Mouse (Mus musculus): ENCODE measurements around the gene Alkbh7. TPM values are rescaled to one million over a fixed set of nuclear protein-coding genes. Genes with fewer than 3 reads are reported as not detected.

Alkbh7 gene
- total and polyA plus RNA-seq, 3 experiments: 21.2 to 51.8 (median 35.4) TPM

DNA sequence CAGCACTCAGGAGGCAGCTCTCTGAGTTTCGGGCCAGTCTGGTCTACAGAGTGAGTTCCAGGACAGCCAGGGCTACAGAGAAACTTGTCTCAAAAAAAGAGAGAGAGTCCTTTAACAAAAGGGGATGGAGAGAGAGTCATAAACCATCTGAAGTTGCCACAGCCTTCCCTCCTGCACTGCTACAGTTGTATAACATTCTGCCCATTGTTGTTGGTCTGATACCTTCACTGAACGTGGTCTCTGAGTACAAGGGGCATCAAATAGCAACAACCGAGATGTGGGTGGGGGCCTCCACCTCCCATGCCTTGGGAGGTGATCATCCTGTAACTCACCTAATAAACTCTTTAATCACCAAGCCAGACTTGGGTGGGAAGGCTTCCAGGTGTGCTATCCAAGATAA is 11.5 kb upstream of the Alkbh7 start:
- dilution Hi-C loops (cut with MboI; ENCODE audit: extremely low pct_ligation_motif_present, extremely low pct_unique_long_range_greater_than_20kb, low sequenced_read_pairs): no loop called here
- no peak overlapping the region for H3K27ac ChIP-seq (ENCODE audit: insufficient read depth, low read depth)
- no peaks in the 10 kb centered on the region for H3K4me1 ChIP-seq (ENCODE audit: control insufficient read depth in 1 of 2, insufficient read depth in 2 of 2)
- in situ Hi-C loops (cut with MboI; ENCODE audit: low pct_ligation_motif_present, low pct_unique_long_range_greater_than_20kb, low sequenced_read_pairs): no loop called here
- H3K9ac ChIP-seq (ENCODE audit: insufficient read depth, low read depth): no peak overlapping the region
- no peak overlapping the region for H3K4me2 ChIP-seq (ENCODE audit: insufficient read depth, low read depth, poor library complexity, severe bottlenecking)
- H3K4me3 ChIP-seq (replicated peaks in 1 of 3; ENCODE audit: low read depth in 2 of 3, low read length in 2 of 3, poor library complexity in 1 of 3): no peak overlapping the region
- H3K36me3 ChIP-seq (replicated peaks in 1 of 2; ENCODE audit: control insufficient read depth in 1 of 2, insufficient read depth in 1 of 2, low read length in 1 of 2): no peaks in the 10 kb centered on the region
- H3K27me3 ChIP-seq (replicated peaks): no peaks in the 10 kb centered on the region
- DNase-seq (ENCODE audit: extremely low read depth): no peak
- no peak for TF ChIP-seq E2F4 (IDR thresholded peaks at IDR 0.05; ENCODE audit: insufficient replicate concordance, low read depth, low read length)
- TF ChIP-seq POLR2A (IDR thresholded peaks at IDR 0.05; ENCODE audit: low read depth, low read length): no peak
- no peak for TF ChIP-seq ZNF384 (IDR thresholded peaks at IDR 0.05; ENCODE audit: low read depth, low read length)
- TF ChIP-seq CTCF (conservative IDR thresholded peaks at IDR 0.05 in 1 of 2, IDR thresholded peaks at IDR 0.05 in 1 of 2; ENCODE audit: low read depth in 2 of 2, low read length in 2 of 2): no peak
- no peak for TF ChIP-seq MEF2A (IDR thresholded peaks at IDR 0.05; ENCODE audit: borderline replicate concordance, low read depth, low read length)
- no peak for TF ChIP-seq MAZ (IDR thresholded peaks at IDR 0.05; ENCODE audit: low read depth, low read length)
- TF ChIP-seq TCF12 (IDR thresholded peaks at IDR 0.05; ENCODE audit: low read depth, low read length): no peak
- TF ChIP-seq BHLHE40 (IDR thresholded peaks at IDR 0.05; ENCODE audit: low read depth, low read length): no peak
- no peak for TF ChIP-seq POLR2AphosphoS2 (IDR thresholded peaks at IDR 0.05; ENCODE audit: low read depth, low read length)
- TF ChIP-seq USF1 (IDR thresholded peaks at IDR 0.05; ENCODE audit: low read depth, low read length): no peak
- TF ChIP-seq GABPA (IDR thresholded peaks at IDR 0.05; ENCODE audit: insufficient replicate concordance, low read depth, low read length): no peak
- H3K79me2 ChIP-seq (replicated peaks; ENCODE audit: control insufficient read depth, extremely low read depth, insufficient read depth, poor library complexity, severe bottlenecking): peaks cover 4% of the 10 kb centered on the region
- H3K9me3 ChIP-seq (replicated peaks; ENCODE audit: low read length): no peaks in the 10 kb centered on the region

DNA sequence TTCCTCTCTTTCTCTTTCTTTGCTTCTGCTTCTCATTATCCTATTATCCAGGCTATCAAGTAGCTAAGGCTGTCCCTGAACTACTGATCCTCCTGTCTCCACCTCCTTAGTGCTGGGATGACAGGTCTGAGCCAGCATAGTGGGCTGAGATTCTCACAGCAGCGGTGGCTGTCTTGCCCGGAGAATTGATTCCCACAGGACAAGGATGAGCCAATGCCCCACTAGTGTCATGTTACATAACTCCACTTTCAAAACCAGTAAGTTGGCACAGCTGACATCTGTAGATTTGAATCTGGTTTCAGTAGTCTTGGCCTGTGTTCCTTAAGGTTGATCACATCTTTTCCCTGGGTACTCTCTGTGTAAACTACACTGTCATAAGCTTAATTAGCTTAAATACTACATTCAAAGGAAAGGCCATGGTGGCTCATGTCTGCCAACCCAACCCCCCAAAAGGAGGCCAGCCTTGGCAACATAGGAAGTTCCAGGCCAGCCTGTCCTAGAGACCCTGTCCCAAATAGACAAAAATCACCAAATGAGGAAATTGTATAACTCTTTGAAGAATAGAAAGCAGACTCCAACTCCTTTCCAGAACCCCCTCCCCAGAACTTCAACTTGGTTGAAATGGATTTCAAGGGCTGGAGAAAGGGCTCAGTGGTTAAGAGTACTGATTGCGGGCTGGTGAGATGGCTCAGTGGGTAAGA is 10.9 kb upstream of the Alkbh7 start:
- Histone ChIP-seq H3K27me3 (replicated peaks) (no peaks in the 10 kb centered on the region), H3K4me2 (ENCODE audit: insufficient read depth, low read depth, poor library complexity, severe bottlenecking) (no peak overlapping the region), H3K4me1 (ENCODE audit: control insufficient read depth in 1 of 2, insufficient read depth in 2 of 2) (peaks cover 3 to 5% of the 10 kb centered on the region in 2 experiments; a peak in 3 of 4 replicates), H3K79me2 (replicated peaks; ENCODE audit: control insufficient read depth, extremely low read depth, insufficient read depth, poor library complexity, severe bottlenecking) (peaks cover 10% of the 10 kb centered on the region), H3K36me3 (replicated peaks in 1 of 2; ENCODE audit: control insufficient read depth in 1 of 2, insufficient read depth in 1 of 2, low read length in 1 of 2) (peaks cover 0 to 2% of the 10 kb centered on the region in 2 experiments), H3K9ac (ENCODE audit: insufficient read depth, low read depth) (no peak overlapping the region), H3K4me3 (replicated peaks in 1 of 3; ENCODE audit: low read depth in 2 of 3, low read length in 2 of 3, poor library complexity in 1 of 3) (no peak overlapping the region), H3K9me3 (replicated peaks; ENCODE audit: low read length) (no peaks in the 10 kb centered on the region), H3K27ac (ENCODE audit: insufficient read depth, low read depth) (no peak overlapping the region)
- in situ Hi-C loops (cut with MboI; ENCODE audit: low pct_ligation_motif_present, low pct_unique_long_range_greater_than_20kb, low sequenced_read_pairs) (no loop called here), dilution Hi-C loops (cut with MboI; ENCODE audit: extremely low pct_ligation_motif_present, extremely low pct_unique_long_range_greater_than_20kb, low sequenced_read_pairs) (no loop called here)
- DNase-seq (ENCODE audit: extremely low read depth): no peak
- TF ChIP-seq MAX (IDR thresholded peaks at IDR 0.05; ENCODE audit: low read length): no peak
- TF ChIP-seq E2F4 (IDR thresholded peaks at IDR 0.05; ENCODE audit: insufficient replicate concordance, low read depth, low read length): no peak
- no peak for TF ChIP-seq HCFC1 (IDR thresholded peaks at IDR 0.05; ENCODE audit: low read depth, low read length)
- no peak for TF ChIP-seq NRF1 (IDR thresholded peaks at IDR 0.05; ENCODE audit: low read depth, low read length)
- no peak for TF ChIP-seq MAFK (IDR thresholded peaks at IDR 0.05; ENCODE audit: insufficient replicate concordance, low read length)
- no peak for TF ChIP-seq NELFE (IDR thresholded peaks at IDR 0.05; ENCODE audit: low read depth, low read length)
- no peak for TF ChIP-seq BHLHE40 (IDR thresholded peaks at IDR 0.05; ENCODE audit: low read depth, low read length)
- no peak for TF ChIP-seq KAT2A (IDR thresholded peaks at IDR 0.05; ENCODE audit: insufficient replicate concordance, low read length)
- TF ChIP-seq SMC3 (IDR thresholded peaks at IDR 0.05; ENCODE audit: low read depth, low read length): no peak
- TF ChIP-seq ELF1 (IDR thresholded peaks at IDR 0.05; ENCODE audit: low read depth, low read length): no peak
- TF ChIP-seq MAZ (IDR thresholded peaks at IDR 0.05; ENCODE audit: low read depth, low read length): no peak
- no peak for TF ChIP-seq JUN (IDR thresholded peaks at IDR 0.05; ENCODE audit: insufficient read depth, low read depth, low read length)
- no peak for TF ChIP-seq ZC3H11A (IDR thresholded peaks at IDR 0.05; ENCODE audit: low read depth, low read length)
- TF ChIP-seq POLR2A (IDR thresholded peaks at IDR 0.05; ENCODE audit: low read depth, low read length): no peak
- no peak for TF ChIP-seq TCF12 (IDR thresholded peaks at IDR 0.05; ENCODE audit: low read depth, low read length)
